In the genomic region with DNA sequence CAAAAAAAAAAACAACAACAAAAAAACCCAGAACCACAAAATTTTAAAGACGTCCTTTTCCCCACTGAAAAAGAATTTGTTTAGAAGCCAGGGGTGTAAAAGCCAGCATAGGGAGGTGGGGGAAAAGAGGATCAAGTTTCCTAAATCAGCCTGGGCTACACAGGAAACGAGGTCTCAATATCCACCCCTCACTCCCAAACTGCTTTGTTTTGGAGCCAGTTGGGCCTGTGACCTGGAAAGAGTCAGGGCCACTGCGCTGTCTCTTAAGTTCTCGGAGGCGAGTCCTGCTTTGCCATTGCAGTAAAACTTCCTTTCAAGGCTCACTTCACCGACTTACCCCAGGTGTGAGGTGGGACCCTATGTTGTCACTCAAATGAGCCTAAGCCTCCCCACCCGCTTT, we compare ENCODE assay signal across 10 mouse cellular contexts. TPM values are rescaled to one million over a fixed set of nuclear protein-coding genes. Genes with fewer than 3 reads are reported as not detected.
DNase-seq lines count a peak whose midpoint lies in the region; ATAC-seq and TF ChIP-seq lines count a peak whose summit lies in the region.
"Had no signal": no experiment of that assay in that cellular context is flagged by ENCODE, and none has a peak within 500 bp of the region (broad histone marks: within the 10 kb centered on the region; RNA-seq: fewer than 3 reads in every experiment).

No protein-coding gene starts in this region.

- TF ChIP-seq POLR2A in kidney, adult 2 months (IDR thresholded peaks at IDR 0.05; ENCODE audit: low read depth, low read length) = no peak

- no peak for TF ChIP-seq CTCF in kidney, adult 2 months (conservative IDR thresholded peaks at IDR 0.05; ENCODE audit: insufficient read depth, insufficient read length, low read depth, low read length)

- no peaks in the 10 kb centered on the region for H3K4me1 ChIP-seq in kidney, adult 2 months (ENCODE audit: control insufficient read depth, insufficient read depth, low read length)
- H3K4me1 ChIP-seq in ES-E14 (ENCODE audit: control insufficient read depth in 2 of 2, insufficient read depth in 2 of 2, low read length in 2 of 2, poor library complexity in 1 of 2) = peaks cover 9 to 18% of the 10 kb centered on the region in 2 experiments
- H3K4me1 ChIP-seq in limb, embryonic 11.5 days (ENCODE audit: control insufficient read depth, insufficient read depth, low read length) = peaks cover 16% of the 10 kb centered on the region

- no peak for ATAC-seq in limb, embryonic 11.5 days (ENCODE audit: insufficient number of reproducible peaks, low FRiP score, low TSS enrichment, low read depth)

- peak overlapping the region; percentile 44; the same call in 1 of the 2 replicates for H3K9ac ChIP-seq in ES-E14 (ENCODE audit: insufficient read depth, low read depth, low read length, poor library complexity, severe bottlenecking)
- H3K9ac ChIP-seq in limb, embryonic 11.5 days (ENCODE audit: low read length) = 0 out of 2 replicates have a peak overlapping the region, but pooled peaks have one; percentile 37

- WGBS in kidney, adult 2 months = 68% methylated on average over 7 of the region's 7 CpGs
- 24% methylated on average over 7 of the region's 7 CpGs for WGBS in limb, embryonic 11.5 days

- peak; percentile 35 for DNase-seq in embryo, embryonic 11 days
- DNase-seq in embryo, embryonic 10.5 days (ENCODE audit: low spot score) = no peak
- no peak for DNase-seq in kidney, adult 2 months
- DNase-seq in kidney, postnatal 10 days = no peak
- DNase-seq in ES-E14 (ENCODE audit: low read depth, low spot score) = no peak
- DNase-seq in limb, embryonic 11.5 days (ENCODE audit: low spot score) = peak; percentile 50
- DNase-seq in left cerebral cortex, adult 8-10 months (ENCODE audit: low spot score in 2 of 2) = no peak
- no peak for DNase-seq in left cerebral cortex, postnatal 36 days (ENCODE audit: low spot score in 2 of 2)
- DNase-seq: B cell, adult 2 months; kidney, adult 8-10 months had no signal

- H3K4me3 ChIP-seq in kidney, adult 2 months (ENCODE audit: insufficient read depth, low read depth, low read length) = no peak overlapping the region
- peak overlapping the region; percentile 5 to 29; a peak in 3 of 4 replicates for H3K4me3 ChIP-seq in ES-E14 (ENCODE audit: insufficient read depth in 1 of 2, low read depth in 1 of 2, low read length in 2 of 2, poor library complexity in 1 of 2, severe bottlenecking in 1 of 2)
- no peak overlapping the region for H3K4me3 ChIP-seq in limb, embryonic 11.5 days (ENCODE audit: low read depth, low read length)

- in situ Hi-C loops in ES-E14 (cut with MboI; ENCODE audit: low sequenced_read_pairs in 2 of 2, unreplicated experiment in 2 of 2) = no loop called here

- 0 out of 2 replicates have a peak overlapping the region, but pooled peaks have one; percentile 1 for H3K27ac ChIP-seq in kidney, adult 2 months (ENCODE audit: insufficient read depth, low read depth, low read length)
- peak overlapping the region; percentile 86 for H3K27ac ChIP-seq in ES-E14 (ENCODE audit: insufficient read depth, low read depth, low read length, poor library complexity, severe bottlenecking)
- H3K27ac ChIP-seq in limb, embryonic 11.5 days (replicated peaks; ENCODE audit: low read depth, low read length) = peak overlapping the region; percentile 68; the same call in 1 of the 2 replicates

- H3K27me3 ChIP-seq in kidney, adult 2 months (replicated peaks; ENCODE audit: control insufficient read depth, insufficient read depth, low read length) = no peaks in the 10 kb centered on the region
- no peaks in the 10 kb centered on the region for H3K27me3 ChIP-seq in limb, embryonic 11.5 days (ENCODE audit: control insufficient read depth, insufficient read depth, low read length)

- no peaks in the 10 kb centered on the region; the same call in 1 of the 2 replicates for H3K36me3 ChIP-seq in kidney, adult 2 months (ENCODE audit: control insufficient read depth, insufficient read depth, low read length)
- peaks cover 26% of the 10 kb centered on the region for H3K36me3 ChIP-seq in ES-E14 (ENCODE audit: control insufficient read depth, insufficient read depth, low read length, poor library complexity, severe bottlenecking)
- no peaks in the 10 kb centered on the region; the same call in 1 of the 2 replicates for H3K36me3 ChIP-seq in limb, embryonic 11.5 days (ENCODE audit: control insufficient read depth, insufficient read depth, low read length)

- intact Hi-C loops in left cerebral cortex, postnatal 36 days (cut with DNase I) = no loop called here

- no peaks in the 10 kb centered on the region for H3K9me3 ChIP-seq in ES-E14 (ENCODE audit: control insufficient read depth, insufficient read depth, low read depth, low read length)
- no peaks in the 10 kb centered on the region for H3K9me3 ChIP-seq in limb, embryonic 11.5 days (ENCODE audit: control insufficient read depth, low read length)

- H3K4me2 ChIP-seq in limb, embryonic 11.5 days (ENCODE audit: low read depth, severe bottlenecking) = no peak overlapping the region

TF ChIP-seq in ES-E14, 5 proteins besides CTCF, POLR2A, EP300 and RAD21:
- TF ChIP-seq HCFC1 (IDR thresholded peaks at IDR 0.05; ENCODE audit: borderline replicate concordance, insufficient read depth, low read length) (no peak), MAFK (IDR thresholded peaks at IDR 0.05; ENCODE audit: insufficient read depth, low read depth, low read length) (no peak), ZNF384 (IDR thresholded peaks at IDR 0.05; ENCODE audit: low read depth, low read length) (no peak), ZC3H11A (IDR thresholded peaks at IDR 0.05; ENCODE audit: borderline replicate concordance, low read depth, low read length) (no peak), CHD2 (IDR thresholded peaks at IDR 0.05; ENCODE audit: low read depth, low read length) (no peak)
TF ChIP-seq in ES-E14: peak in this region for 0.

RNA-seq across cellular contexts. Expression of gene Fbxo6, which starts 1.7 kb away (rescaled TPM):
- polyA plus RNA-seq in kidney, adult 2 months (2012; rRNA removed) = 58.2 and 63.4 TPM in 2 replicates
- 43.8 and 49.4 TPM in 2 replicates for total RNA-seq in ES-E14 (2012; rRNA removed)
- polyA plus RNA-seq in limb, embryonic 11.5 days (2014; fragmentation: Nextera tagmentation; extraction: Ambion mirVana) = 11.0 and 11.5 TPM in 2 replicates
- total RNA-seq in left cerebral cortex, adult 8-10 months (2022) = 10 to 100 TPM; 30.7 to 39.0 (median 36.2) TPM
- total RNA-seq in left cerebral cortex, postnatal 36 days (2021) = 10 to 100 TPM; 26.8 to 33.5 TPM

RNA-seq across cellular contexts. Expression of gene Fbxo44, which starts 10.0 kb away (rescaled TPM):
- polyA plus RNA-seq in kidney, adult 2 months (2012; rRNA removed) = 29.8 and 45.7 TPM in 2 replicates
- total RNA-seq in ES-E14 (2012; rRNA removed) = 5.1 and 11.0 TPM in 2 replicates
- polyA plus RNA-seq in limb, embryonic 11.5 days (2014; fragmentation: Nextera tagmentation; extraction: Ambion mirVana) = 10.4 and 12.2 TPM in 2 replicates
- total RNA-seq in left cerebral cortex, adult 8-10 months (2022) = 100 to 1,000 TPM; 142 to 153 (median 149) TPM
- total RNA-seq in left cerebral cortex, postnatal 36 days (2021) = 100 to 1,000 TPM; 143 to 156 TPM

RNA-seq across cellular contexts. Expression of gene Fbxo2, which starts 10.2 kb away (rescaled TPM):
- polyA plus RNA-seq in kidney, adult 2 months (2012; rRNA removed) = 1.5 and 2.3 TPM in 2 replicates
- total RNA-seq in ES-E14 (2012; rRNA removed) = 16.5 and 23.7 TPM in 2 replicates
- polyA plus RNA-seq in limb, embryonic 11.5 days (2014; fragmentation: Nextera tagmentation; extraction: Ambion mirVana) = 0.58 and 1.0 TPM in 2 replicates
- 100 to 1,000 TPM; 109 to 123 (median 113) TPM for total RNA-seq in left cerebral cortex, adult 8-10 months (2022)
- 100 to 1,000 TPM in 1 of 2 experiments, 10 to 100 TPM in 1; 96.6 to 113 TPM for total RNA-seq in left cerebral cortex, postnatal 36 days (2021)

RNA-seq across cellular contexts. Expression of gene Draxin, which starts 19.7 kb away (rescaled TPM):
- polyA plus RNA-seq in kidney, adult 2 months (2012; rRNA removed) = 0.03 and 0.11 TPM in 2 replicates
- 0.76 and 1.3 TPM in 2 replicates for total RNA-seq in ES-E14 (2012; rRNA removed)
- 2.0 and 2.5 TPM in 2 replicates for polyA plus RNA-seq in limb, embryonic 11.5 days (2014; fragmentation: Nextera tagmentation; extraction: Ambion mirVana)
- under 1 TPM; 0.23 to 0.38 (median 0.30) TPM for total RNA-seq in left cerebral cortex, adult 8-10 months (2022)
- under 1 TPM; 0.43 to 0.47 TPM for total RNA-seq in left cerebral cortex, postnatal 36 days (2021)

RNA-seq across cellular contexts. Expression of gene Mad2l2, which starts 20.1 kb away (rescaled TPM):
- polyA plus RNA-seq in kidney, adult 2 months (2012; rRNA removed) = 22.8 and 25.5 TPM in 2 replicates
- 34.0 and 54.5 TPM in 2 replicates for total RNA-seq in ES-E14 (2012; rRNA removed)
- polyA plus RNA-seq in limb, embryonic 11.5 days (2014; fragmentation: Nextera tagmentation; extraction: Ambion mirVana) = 91.8 and 104 TPM in 2 replicates
- total RNA-seq in left cerebral cortex, adult 8-10 months (2022) = 10 to 100 TPM; 15.8 to 18.8 (median 16.4) TPM
- 10 to 100 TPM; 14.7 to 15.2 TPM for total RNA-seq in left cerebral cortex, postnatal 36 days (2021)

Comparison
In these comparisons a context has a peak if more than half of its experiments do, and no peak if none do; other contexts are left out.
1. DNase-seq: peak in embryo, embryonic 11 days (single experiment) and limb, embryonic 11.5 days (single experiment); none in embryo, embryonic 10.5 days (single experiment), kidney, adult 2 months (single experiment), kidney, postnatal 10 days (single experiment), ES-E14 (single experiment), left cerebral cortex, adult 8-10 months (0 of 2) and left cerebral cortex, postnatal 36 days (0 of 2).
2. H3K27ac ChIP-seq: peak in every context shown above with its lines; median percentile 86 in ES-E14; 68 in limb, embryonic 11.5 days; 1 in kidney, adult 2 months.
3. H3K4me3 ChIP-seq: peak in ES-E14 (2 of 2); none in kidney, adult 2 months (single experiment) and limb, embryonic 11.5 days (single experiment).
4. RNA of gene Fbxo44, which starts 10.0 kb away (total RNA-seq): 143 to 156 TPM in left cerebral cortex, postnatal 36 days and 142 to 153 TPM in left cerebral cortex, adult 8-10 months; 5.1 to 11.0 TPM in ES-E14; every median in the first group is over 10 times any median in the second.